Mouse (Mus musculus) left cerebral cortex, postnatal 25 days (tissue): ENCODE measurements at regions not wholly inside any gene's neighbourhood (a gene's known extent, or its start where the extent isn't known, plus 50 kb on each side); places are given as distances from the start of the nearest gene placed in this dataset.
A peak's percentile ranks its signal among the peaks of the same experiment; 100 is the strongest.

Experiments
- DNase-seq, 2 experiments: peaks; one replicate each; pipeline ENCODE4 v3.0.0; 2022; ENCODE audit warnings: low spot score in 2 of 2, mixed read lengths in 1 of 2
- intact Hi-C: fragments of 180-260 bp; cut with DNase I; formaldehyde crosslinking; loops from one replicate; pipeline ENCODE4 v1.15.1; 2025

- intact Hi-C loops = no loop called here
- DNase-seq = no peak
Measured at GRCm38 (mm10) chr15:31973889-31974288, 203.2 kb upstream of the Tas2r119 start.

- intact Hi-C loops = no loop called here
- no peak for DNase-seq
Measured at GRCm38 (mm10) chr15:31976461-31976860, 200.6 kb upstream of the Tas2r119 start.

- intact Hi-C loops = no loop called here
- DNase-seq = peak in 1 of 2 experiments; percentile 34
Measured at GRCm38 (mm10) chr15:31977563-31977962, 199.5 kb upstream of the Tas2r119 start.

GRCm38 (mm10) chr15:31979961-31980360 lies 197.1 kb upstream of the Tas2r119 start:
- DNase-seq = no peak
- intact Hi-C loops = no loop called here

GRCm38 (mm10) chr15:31980791-31981190 lies 196.3 kb upstream of the Tas2r119 start:
- DNase-seq = no peak
- intact Hi-C loops = no loop called here

GRCm38 (mm10) chr15:31987291-31987690 lies 189.8 kb upstream of the Tas2r119 start:
- intact Hi-C loops = no loop called here
- no peak for DNase-seq

GRCm38 (mm10) chr15:31989093-31989492 lies 188.0 kb upstream of the Tas2r119 start:
- intact Hi-C loops = no loop called here
- DNase-seq = peak in 1 of 2 experiments; percentile 73

GRCm38 (mm10) chr15:31989593-31990290 lies 187.3 kb upstream of the Tas2r119 start:
- intact Hi-C loops = no loop called here
- DNase-seq = peak in 1 of 2 experiments; percentile 22

- no peak for DNase-seq
- intact Hi-C loops = no loop called here
Measured at GRCm38 (mm10) chr15:31997996-31998395, 179.1 kb upstream of the Tas2r119 start.

GRCm38 (mm10) chr15:31999553-31999952 lies 177.5 kb upstream of the Tas2r119 start:
- no peak for DNase-seq
- intact Hi-C loops = no loop called here

GRCm38 (mm10) chr15:32002950-32003422 lies 174.1 kb upstream of the Tas2r119 start:
- intact Hi-C loops = loop anchor here (2.0 to 5.0 kb wide), 3 partner anchors 204 to 429 kb away; partner anchors contain the start of gene Sema5a
- peak; percentile 74 to 96 for DNase-seq

GRCm38 (mm10) chr15:32003489-32003888 lies 173.6 kb upstream of the Tas2r119 start:
- intact Hi-C loops = loop anchor here (2.0 to 5.0 kb wide), 3 partner anchors 205 to 429 kb away; partner anchors contain the start of gene Sema5a
- no peak for DNase-seq

- intact Hi-C loops = no loop called here
- no peak for DNase-seq
Measured at GRCm38 (mm10) chr15:32005986-32006385, 171.1 kb upstream of the Tas2r119 start.

GRCm38 (mm10) chr15:32009818-32010217 lies 167.3 kb upstream of the Tas2r119 start:
- intact Hi-C loops = loop anchor here (5.0 kb wide), 4 partner anchors 227 to 757 kb away; no protein-coding TSS in a partner anchor

GRCm38 (mm10) chr15:32012044-32012443 lies 165.0 kb upstream of the Tas2r119 start:
- peak in 1 of 2 experiments; percentile 39 for DNase-seq
- intact Hi-C loops = loop anchor here (5.0 kb wide), 4 partner anchors 225 to 755 kb away; no protein-coding TSS in a partner anchor

More at GRCm38 (mm10) chr15:32009818-32010217, 167.3 kb upstream of the Tas2r119 start:
- DNase-seq = no peak

- no peak for DNase-seq
- intact Hi-C loops = loop anchor here (5.0 kb wide), 4 partner anchors 224 to 754 kb away; no protein-coding TSS in a partner anchor
Measured at GRCm38 (mm10) chr15:32012838-32013237, 164.3 kb upstream of the Tas2r119 start.

- intact Hi-C loops = no loop called here
- no peak for DNase-seq
Measured at GRCm38 (mm10) chr15:32015169-32015568, 161.9 kb upstream of the Tas2r119 start.

GRCm38 (mm10) chr15:32020323-32021008 lies 156.6 kb upstream of the Tas2r119 start:
- intact Hi-C loops = no loop called here
- no peak for DNase-seq

GRCm38 (mm10) chr15:32021009-32021602 lies 156.0 kb upstream of the Tas2r119 start:
- intact Hi-C loops = no loop called here
- DNase-seq = no peak

GRCm38 (mm10) chr15:32034091-32034490 lies 143.0 kb upstream of the Tas2r119 start:
- intact Hi-C loops = no loop called here
- DNase-seq = no peak
